8 mouse cellular contexts compared by ENCODE assay signal in the genomic region with DNA sequence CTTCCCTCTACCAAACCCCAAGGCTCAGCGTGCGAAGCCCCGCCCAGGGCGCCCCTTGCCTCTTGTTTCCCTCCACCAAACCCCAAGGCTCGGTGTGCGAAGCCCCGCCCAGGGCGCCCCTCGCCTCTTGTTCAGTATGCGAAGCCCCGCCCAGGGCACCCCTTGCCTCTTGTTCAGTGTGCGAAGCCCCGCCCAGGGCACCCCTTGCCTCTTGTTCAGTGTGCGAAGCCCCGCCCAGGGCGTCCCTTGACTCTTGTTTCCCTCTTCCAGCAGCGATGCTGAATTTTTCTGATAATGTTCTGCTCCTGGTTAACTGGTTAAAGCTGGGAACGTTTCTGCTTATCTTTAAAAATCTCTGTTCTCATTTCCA.
DNase-seq lines count a peak whose midpoint lies in the region; ATAC-seq lines count a peak whose summit lies in the region.

No protein-coding gene starts in this region.

- H3K27ac ChIP-seq in heart, embryonic 14.5 days (replicated peaks in 1 of 2; ENCODE audit: control insufficient read depth in 1 of 2, insufficient read depth in 1 of 2, low read depth in 2 of 2, low read length in 2 of 2), result no peak overlapping the region
- H3K27ac ChIP-seq in hindbrain, embryonic 12.5 days, result no peak overlapping the region
- H3K27ac ChIP-seq in limb, embryonic 15.5 days, result no peak overlapping the region
- no peak overlapping the region for H3K27ac ChIP-seq in stomach, embryonic 14.5 days (ENCODE audit: low read length)

- 11% methylated on average over 18 of the region's 18 CpGs for WGBS in heart, embryonic 14.5 days
- 8% methylated on average over 18 of the region's 18 CpGs for WGBS in hindbrain, embryonic 12.5 days
- 12% methylated on average over 18 of the region's 18 CpGs for WGBS in limb, embryonic 15.5 days
- 6% methylated on average over 18 of the region's 18 CpGs for WGBS in stomach, embryonic 14.5 days

- peak overlapping the region; percentile 67 for H3K4me2 ChIP-seq in heart, embryonic 14.5 days (ENCODE audit: low read length)
- peak overlapping the region; percentile 53 for H3K4me2 ChIP-seq in hindbrain, embryonic 12.5 days (replicated peaks)
- peak overlapping the region; percentile 51 for H3K4me2 ChIP-seq in limb, embryonic 15.5 days
- peak overlapping the region; percentile 46 for H3K4me2 ChIP-seq in stomach, embryonic 14.5 days (replicated peaks; ENCODE audit: low read depth, low read length)

- no peak for ATAC-seq in heart, embryonic 14.5 days (ENCODE audit: insufficient number of reproducible peaks, insufficient read depth, low FRiP score, low read depth)
- ATAC-seq in hindbrain, embryonic 12.5 days (ENCODE audit: low FRiP score), result peak; percentile 88
- ATAC-seq in limb, embryonic 15.5 days (ENCODE audit: insufficient number of reproducible peaks, low FRiP score, low TSS enrichment, low read depth), result no peak
- ATAC-seq in stomach, embryonic 14.5 days (ENCODE audit: insufficient number of reproducible peaks, insufficient read depth, low FRiP score, low read depth), result peak; percentile 85
- ATAC-seq in megakaryocyte-erythroid progenitor cell, adult 5-6 weeks (replicated peaks; ENCODE audit: low FRiP score, low TSS enrichment, poor library complexity, severe bottlenecking), result no peak

- DNase-seq in heart, adult 11 months, result no peak
- DNase-seq in embryo, embryonic 10 days (ENCODE audit: low spot score), result peak; percentile 12
- no peak for DNase-seq in urinary bladder, postnatal 14 days (ENCODE audit: low spot score)

- peak overlapping the region; percentile 38; the same call in 1 of the 2 replicates for H3K9ac ChIP-seq in heart, embryonic 14.5 days (ENCODE audit: low read length)
- no peak overlapping the region for H3K9ac ChIP-seq in hindbrain, embryonic 12.5 days
- no peak overlapping the region for H3K9ac ChIP-seq in limb, embryonic 15.5 days
- H3K9ac ChIP-seq in stomach, embryonic 14.5 days (replicated peaks; ENCODE audit: low read depth, low read length), result no peak overlapping the region

- H3K27me3 ChIP-seq in heart, embryonic 14.5 days (ENCODE audit: control insufficient read depth, insufficient read depth, low read length), result no peaks in the 10 kb centered on the region
- no peaks in the 10 kb centered on the region for H3K27me3 ChIP-seq in hindbrain, embryonic 12.5 days
- H3K27me3 ChIP-seq in limb, embryonic 15.5 days, result no peaks in the 10 kb centered on the region
- H3K27me3 ChIP-seq in stomach, embryonic 14.5 days (ENCODE audit: control insufficient read depth, insufficient read depth, low read length), result no peaks in the 10 kb centered on the region

- H3K4me3 ChIP-seq in heart, embryonic 14.5 days (ENCODE audit: control insufficient read depth in 1 of 2, insufficient read depth in 1 of 2, low read depth in 1 of 2, low read length in 2 of 2), result peak overlapping the region; percentile 39 to 42
- peak overlapping the region; percentile 32 for H3K4me3 ChIP-seq in hindbrain, embryonic 12.5 days
- peak overlapping the region; percentile 37 for H3K4me3 ChIP-seq in limb, embryonic 15.5 days
- H3K4me3 ChIP-seq in stomach, embryonic 14.5 days (ENCODE audit: low read depth, low read length), result peak overlapping the region; percentile 24

- H3K36me3 ChIP-seq in heart, embryonic 14.5 days (ENCODE audit: control insufficient read depth, insufficient read depth, low read length), result no peaks in the 10 kb centered on the region
- no peaks in the 10 kb centered on the region for H3K36me3 ChIP-seq in hindbrain, embryonic 12.5 days
- H3K36me3 ChIP-seq in limb, embryonic 15.5 days, result no peaks in the 10 kb centered on the region
- no peaks in the 10 kb centered on the region for H3K36me3 ChIP-seq in stomach, embryonic 14.5 days (ENCODE audit: control insufficient read depth, insufficient read depth, low read length)

- H3K4me1 ChIP-seq in heart, embryonic 14.5 days (ENCODE audit: control insufficient read depth in 2 of 2, insufficient read depth in 2 of 2, low read length in 2 of 2), result peaks cover 0 to 2% of the 10 kb centered on the region in 2 experiments; a peak in 1 of 4 replicates
- 0 out of 2 replicates have a peak, but pooled peaks cover 4% of the 10 kb centered on the region for H3K4me1 ChIP-seq in hindbrain, embryonic 12.5 days
- H3K4me1 ChIP-seq in limb, embryonic 15.5 days, result 0 out of 2 replicates have a peak, but pooled peaks cover 4% of the 10 kb centered on the region
- H3K4me1 ChIP-seq in stomach, embryonic 14.5 days (ENCODE audit: control insufficient read depth, insufficient read depth, low read length), result no peaks in the 10 kb centered on the region

- no peaks in the 10 kb centered on the region for H3K9me3 ChIP-seq in heart, embryonic 14.5 days (ENCODE audit: control insufficient read depth, low read length)
- no peaks in the 10 kb centered on the region for H3K9me3 ChIP-seq in hindbrain, embryonic 12.5 days (replicated peaks)
- H3K9me3 ChIP-seq in limb, embryonic 15.5 days, result no peaks in the 10 kb centered on the region
- H3K9me3 ChIP-seq in stomach, embryonic 14.5 days (ENCODE audit: control insufficient read depth, low read depth, low read length), result no peaks in the 10 kb centered on the region

Comparison
In these comparisons a context has a peak if more than half of its experiments do, and no peak if none do; other contexts are left out.
1. ATAC-seq: peak in hindbrain, embryonic 12.5 days (single experiment) and stomach, embryonic 14.5 days (single experiment); none in heart, embryonic 14.5 days (single experiment), limb, embryonic 15.5 days (single experiment) and megakaryocyte-erythroid progenitor cell, adult 5-6 weeks (single experiment).
2. Peak in every context shown above with its lines, with median percentiles within 50 percentile points of each other: H3K4me2 ChIP-seq and H3K4me3 ChIP-seq.